8 mouse cellular contexts compared by ENCODE assay signal in the genomic region with DNA sequence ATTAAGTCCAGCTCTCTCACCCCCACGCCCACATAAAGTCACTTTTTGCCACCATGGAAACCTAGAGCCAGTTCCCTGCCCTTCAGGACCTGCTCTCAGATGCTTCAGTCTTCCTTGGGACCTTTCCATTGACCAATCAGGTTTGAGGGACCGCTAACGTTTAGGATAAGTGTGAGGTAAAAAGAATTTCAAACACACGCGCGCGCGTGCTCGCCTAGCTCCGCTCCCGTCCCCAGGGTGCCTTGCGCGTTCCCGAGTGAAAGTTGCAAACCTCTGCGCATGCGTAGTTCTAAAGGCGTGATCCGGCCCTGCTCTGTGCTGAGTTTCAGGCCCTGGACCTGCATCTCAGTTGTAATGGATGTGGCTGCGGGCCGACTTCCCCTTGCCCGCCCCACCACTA. TPM values are rescaled to one million over a fixed set of nuclear protein-coding genes. Genes with fewer than 3 reads are reported as not detected.
A peak's percentile ranks its signal among the peaks of the same experiment; 100 is the strongest.
DNase-seq lines count a peak whose midpoint lies in the region; ATAC-seq and TF ChIP-seq lines count a peak whose summit lies in the region.

No protein-coding gene starts in this region.

- no peak overlapping the region for H3K9ac ChIP-seq in forebrain, postnatal 0 days
- H3K9ac ChIP-seq in lung, embryonic 14.5 days, result peak overlapping the region; percentile 16; the same call in 1 of the 2 replicates
- H3K9ac ChIP-seq in neural tube, embryonic 14.5 days (replicated peaks; ENCODE audit: low read depth, low read length), result no peak overlapping the region

- TF ChIP-seq CTCF in E14TG2a.4 (conservative IDR thresholded peaks at IDR 0.05; ENCODE audit: low read length), result no peak
- TF ChIP-seq CTCF in forebrain, postnatal 0 days (IDR thresholded peaks at IDR 0.05; ENCODE audit: low read depth), result no peak
- no peak for TF ChIP-seq CTCF in layer of hippocampus, adult 2 months (conservative IDR thresholded peaks at IDR 0.05)
- no peak for TF ChIP-seq CTCF in lung, embryonic 14.5 days (IDR thresholded peaks at IDR 0.05; ENCODE audit: low read depth)

- peak overlapping the region; percentile 45 for H3K4me2 ChIP-seq in forebrain, postnatal 0 days (ENCODE audit: low read depth)
- peak overlapping the region; percentile 63 for H3K4me2 ChIP-seq in lung, embryonic 14.5 days
- H3K4me2 ChIP-seq in neural tube, embryonic 14.5 days (ENCODE audit: low read depth, low read length), result peak overlapping the region; percentile 42

- peaks cover 13% of the 10 kb centered on the region for H3K27me3 ChIP-seq in E14TG2a.4 (ENCODE audit: insufficient read depth, low read length)
- H3K27me3 ChIP-seq in forebrain, postnatal 0 days (ENCODE audit: insufficient read depth, low read length), result no peaks in the 10 kb centered on the region
- no peaks in the 10 kb centered on the region for H3K27me3 ChIP-seq in lung, embryonic 14.5 days (ENCODE audit: insufficient read depth, low read length)
- H3K27me3 ChIP-seq in neural tube, embryonic 14.5 days (ENCODE audit: control insufficient read depth, insufficient read depth, low read length), result no peaks in the 10 kb centered on the region

- H3K36me3 ChIP-seq in E14TG2a.4 (ENCODE audit: insufficient read depth, low read length), result peaks cover 20% of the 10 kb centered on the region
- no peaks in the 10 kb centered on the region for H3K36me3 ChIP-seq in forebrain, postnatal 0 days (ENCODE audit: insufficient read depth)
- peaks cover 9% of the 10 kb centered on the region; the same call in 1 of the 2 replicates for H3K36me3 ChIP-seq in lung, embryonic 14.5 days (ENCODE audit: insufficient read depth)
- no peaks in the 10 kb centered on the region for H3K36me3 ChIP-seq in neural tube, embryonic 14.5 days (ENCODE audit: control insufficient read depth, insufficient read depth, low read length)

- peak; percentile 23; the same call in 1 of the 2 replicates for ATAC-seq in forebrain, postnatal 0 days
- ATAC-seq in hematopoietic stem cell, adult 5-6 weeks (replicated peaks in 1 of 2; ENCODE audit: insufficient read depth in 1 of 2, low FRiP score in 2 of 2, low TSS enrichment in 1 of 2, low read depth in 1 of 2, poor library complexity in 2 of 2, severe bottlenecking in 2 of 2), result peak; percentile 50 to 66
- peak; percentile 47 for ATAC-seq in lung, embryonic 14.5 days (ENCODE audit: insufficient read depth)
- ATAC-seq in neural tube, embryonic 14.5 days (ENCODE audit: low read depth), result peak; percentile 52; the same call in 1 of the 2 replicates

- peak; percentile 50 for DNase-seq in c-Kit-positive CD71-positive TER-119-negative erythroid progenitor cells, embryonic 14.5 days (ENCODE audit: low read depth)
- DNase-seq in forebrain, postnatal 0 days, result peak; percentile 82
- DNase-seq in layer of hippocampus, adult 2 months (ENCODE audit: low spot score in 2 of 2), result peak; percentile 49 to 67
- DNase-seq in lung, embryonic 14.5 days, result peak; percentile 84
- DNase-seq in testis, postnatal 14 days (ENCODE audit: low spot score), result peak; percentile 84

- no peak overlapping the region for H3K27ac ChIP-seq in forebrain, postnatal 0 days (ENCODE audit: low read depth, low read length)
- H3K27ac ChIP-seq in layer of hippocampus, adult 2 months, result peak overlapping the region; percentile 24; the same call in 1 of the 2 replicates
- no peak overlapping the region for H3K27ac ChIP-seq in lung, embryonic 14.5 days (ENCODE audit: low read depth)
- no peak overlapping the region for H3K27ac ChIP-seq in neural tube, embryonic 14.5 days (ENCODE audit: low read depth, low read length)

- 37% methylated on average over 21 of the region's 21 CpGs for WGBS in forebrain, postnatal 0 days
- 30% methylated on average over 21 of the region's 21 CpGs for WGBS in lung, embryonic 14.5 days
- WGBS in neural tube, embryonic 14.5 days, result 48% methylated on average over 21 of the region's 21 CpGs

- no peaks in the 10 kb centered on the region for H3K9me3 ChIP-seq in E14TG2a.4 (ENCODE audit: low read length)
- no peaks in the 10 kb centered on the region for H3K9me3 ChIP-seq in forebrain, postnatal 0 days (ENCODE audit: low read length)
- H3K9me3 ChIP-seq in lung, embryonic 14.5 days (ENCODE audit: low read depth, low read length), result no peaks in the 10 kb centered on the region
- H3K9me3 ChIP-seq in neural tube, embryonic 14.5 days (ENCODE audit: control insufficient read depth, low read length), result no peaks in the 10 kb centered on the region

- peaks cover 67% of the 10 kb centered on the region for H3K4me1 ChIP-seq in E14TG2a.4 (replicated peaks; ENCODE audit: low read depth, low read length)
- H3K4me1 ChIP-seq in forebrain, postnatal 0 days (ENCODE audit: insufficient read depth), result no peaks in the 10 kb centered on the region
- H3K4me1 ChIP-seq in lung, embryonic 14.5 days (ENCODE audit: insufficient read depth), result no peaks in the 10 kb centered on the region
- H3K4me1 ChIP-seq in neural tube, embryonic 14.5 days (ENCODE audit: control insufficient read depth, insufficient read depth, low read length), result no peaks in the 10 kb centered on the region

- H3K4me3 ChIP-seq in E14TG2a.4 (replicated peaks; ENCODE audit: low read length), result peak overlapping the region; percentile 72
- peak overlapping the region; percentile 17; the same call in 1 of the 2 replicates for H3K4me3 ChIP-seq in forebrain, postnatal 0 days (ENCODE audit: low read depth, low read length)
- peak overlapping the region; percentile 44 for H3K4me3 ChIP-seq in layer of hippocampus, adult 2 months
- peak overlapping the region; percentile 30 for H3K4me3 ChIP-seq in lung, embryonic 14.5 days (ENCODE audit: low read depth, low read length)
- H3K4me3 ChIP-seq in neural tube, embryonic 14.5 days (ENCODE audit: low read depth, low read length), result peak overlapping the region; percentile 17

RNA-seq across cellular contexts. Expression of a gene that starts 12.6 kb away (rescaled TPM):
- 3.8 and 4.2 TPM in 2 replicates for total RNA-seq in forebrain, postnatal 0 days (2014; rRNA removed)
- polyA plus RNA-seq in forebrain, postnatal 0 days (2015; fragmentation: Nextera tagmentation; extraction: Ambion mirVana), result 5.6 and 7.9 TPM in 2 replicates
- total RNA-seq in hematopoietic stem cell, adult 5-6 weeks (2017), result 42.2 and 44.9 TPM in 2 replicates
- total RNA-seq in layer of hippocampus, adult 2 months (2021), result 1 to 10 TPM; 7.2 to 9.8 TPM
- polyA plus RNA-seq in lung, embryonic 14.5 days (2014; fragmentation: Nextera tagmentation; extraction: Ambion mirVana), result 11.6 and 14.2 TPM in 2 replicates
- polyA plus RNA-seq in neural tube, embryonic 14.5 days (2014; fragmentation: Nextera tagmentation; extraction: Ambion mirVana), result 2.6 and 5.5 TPM in 2 replicates

RNA-seq across cellular contexts. Expression of a gene that starts 36.4 kb away (rescaled TPM):
- total RNA-seq in forebrain, postnatal 0 days (2014; rRNA removed), result 27.0 and 34.5 TPM in 2 replicates
- 3.6 and 7.9 TPM in 2 replicates for polyA plus RNA-seq in forebrain, postnatal 0 days (2015; fragmentation: Nextera tagmentation; extraction: Ambion mirVana)
- total RNA-seq in hematopoietic stem cell, adult 5-6 weeks (2017), result 4.1 and 11.3 TPM in 2 replicates
- 10 to 100 TPM; 33.5 to 37.2 TPM for total RNA-seq in layer of hippocampus, adult 2 months (2021)
- 18.7 and 20.4 TPM in 2 replicates for polyA plus RNA-seq in lung, embryonic 14.5 days (2014; fragmentation: Nextera tagmentation; extraction: Ambion mirVana)
- 16.5 and 20.3 TPM in 2 replicates for polyA plus RNA-seq in neural tube, embryonic 14.5 days (2014; fragmentation: Nextera tagmentation; extraction: Ambion mirVana)

RNA-seq across cellular contexts. Expression of a gene that starts 36.6 kb away (rescaled TPM):
- 48.2 and 61.0 TPM in 2 replicates for total RNA-seq in forebrain, postnatal 0 days (2014; rRNA removed)
- polyA plus RNA-seq in forebrain, postnatal 0 days (2015; fragmentation: Nextera tagmentation; extraction: Ambion mirVana), result 19.9 and 26.3 TPM in 2 replicates
- total RNA-seq in hematopoietic stem cell, adult 5-6 weeks (2017), result 4.3 TPM in 2 replicates
- 10 to 100 TPM; 77.0 to 77.6 TPM for total RNA-seq in layer of hippocampus, adult 2 months (2021)
- polyA plus RNA-seq in lung, embryonic 14.5 days (2014; fragmentation: Nextera tagmentation; extraction: Ambion mirVana), result 3.6 and 4.2 TPM in 2 replicates
- polyA plus RNA-seq in neural tube, embryonic 14.5 days (2014; fragmentation: Nextera tagmentation; extraction: Ambion mirVana), result 25.8 and 30.6 TPM in 2 replicates

RNA-seq across cellular contexts. Expression of a gene that starts 54.9 kb away (rescaled TPM):
- 43.6 and 45.7 TPM in 2 replicates for total RNA-seq in forebrain, postnatal 0 days (2014; rRNA removed)
- 102 and 104 TPM in 2 replicates for polyA plus RNA-seq in forebrain, postnatal 0 days (2015; fragmentation: Nextera tagmentation; extraction: Ambion mirVana)
- total RNA-seq in hematopoietic stem cell, adult 5-6 weeks (2017), result 4.1 and 10.3 TPM in 2 replicates
- total RNA-seq in layer of hippocampus, adult 2 months (2021), result 10 to 100 TPM; 13.8 to 14.5 TPM
- polyA plus RNA-seq in lung, embryonic 14.5 days (2014; fragmentation: Nextera tagmentation; extraction: Ambion mirVana), result 60.2 and 61.1 TPM in 2 replicates
- 114 and 127 TPM in 2 replicates for polyA plus RNA-seq in neural tube, embryonic 14.5 days (2014; fragmentation: Nextera tagmentation; extraction: Ambion mirVana)

RNA-seq across cellular contexts. Expression of a gene that starts 55.2 kb away (rescaled TPM):
- 37.5 and 40.5 TPM in 2 replicates for total RNA-seq in forebrain, postnatal 0 days (2014; rRNA removed)
- polyA plus RNA-seq in forebrain, postnatal 0 days (2015; fragmentation: Nextera tagmentation; extraction: Ambion mirVana), result 6.8 and 8.7 TPM in 2 replicates
- total RNA-seq in hematopoietic stem cell, adult 5-6 weeks (2017), result not detected in 2 replicates
- 1 to 10 TPM in 1 of 2 experiments, under 1 TPM in 1; 0.83 to 1.0 TPM for total RNA-seq in layer of hippocampus, adult 2 months (2021)
- polyA plus RNA-seq in lung, embryonic 14.5 days (2014; fragmentation: Nextera tagmentation; extraction: Ambion mirVana), result not detected in 2 replicates
- 13.2 and 13.8 TPM in 2 replicates for polyA plus RNA-seq in neural tube, embryonic 14.5 days (2014; fragmentation: Nextera tagmentation; extraction: Ambion mirVana)

Comparison
In these comparisons a context has a peak if more than half of its experiments do, and no peak if none do; other contexts are left out.
1. H3K4me3 ChIP-seq: peak in every context shown above with its lines; median percentile 72 in E14TG2a.4; 44 in layer of hippocampus, adult 2 months; 30 in lung, embryonic 14.5 days; 17 in forebrain, postnatal 0 days; 17 in neural tube, embryonic 14.5 days.